Mouse (Mus musculus): ENCODE results near the gene Sirt3.

GRCm38 (mm10) chr7:140908634-140909107 lies 26.6 kb upstream of the Sirt3 start:
- TF ChIP-seq CTCF (IDR thresholded peaks at IDR 0.05; ENCODE audit: control insufficient read depth, insufficient read depth, insufficient read length) (peak; percentile 37), USF1 (IDR thresholded peaks at IDR 0.05; ENCODE audit: low read depth) (no peak)

All from C2C12 (cell line).